Comparison of ENCODE assay signal across 32 mouse cellular contexts in the genomic region with DNA sequence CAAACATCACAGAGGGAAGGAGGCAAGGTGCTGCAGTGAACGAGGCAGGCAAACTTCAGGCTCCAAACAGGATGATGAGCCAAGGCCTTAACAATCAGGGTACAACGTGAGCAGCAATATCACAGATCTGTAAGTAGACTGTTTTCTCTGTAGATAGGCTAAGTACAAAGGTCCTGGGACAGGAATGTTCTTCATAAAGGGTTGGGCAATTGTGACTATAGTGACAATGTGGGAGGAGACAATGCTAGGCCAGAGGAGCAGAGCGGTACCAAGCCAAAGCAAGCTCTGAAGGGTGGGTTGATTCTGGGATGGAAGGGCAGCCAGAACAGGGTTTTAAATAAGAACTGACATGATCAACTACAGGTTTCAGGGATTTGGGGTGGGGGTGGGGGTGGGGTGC. TPM values are rescaled to one million over a fixed set of nuclear protein-coding genes. Genes with fewer than 3 reads are reported as not detected.
A peak's percentile ranks its signal among the peaks of the same experiment; 100 is the strongest.
DNase-seq lines count a peak whose midpoint lies in the region; ATAC-seq and TF ChIP-seq lines count a peak whose summit lies in the region.
"Had no signal": no experiment of that assay in that cellular context is flagged by ENCODE, and none has a peak within 500 bp of the region (broad histone marks: within the 10 kb centered on the region; RNA-seq: fewer than 3 reads in every experiment).

No protein-coding gene starts in this region.

- H3K27ac ChIP-seq in hindbrain, embryonic 14.5 days, result no peak overlapping the region
- H3K27ac ChIP-seq in hindbrain, embryonic 10.5 days, result no peak overlapping the region; the same call in 1 of the 2 replicates
- no peak overlapping the region for H3K27ac ChIP-seq in lung, postnatal 0 days (ENCODE audit: low read length)
- no peak overlapping the region for H3K27ac ChIP-seq in ES-E14 (ENCODE audit: insufficient read depth, low read depth, low read length, poor library complexity, severe bottlenecking)
- peak overlapping the region; percentile 83 for H3K27ac ChIP-seq in liver, postnatal 0 days (ENCODE audit: low read depth)
- H3K27ac ChIP-seq in gastrocnemius, adult 2 months, result no peak overlapping the region
- H3K27ac ChIP-seq: embryonic facial prominence, embryonic 10.5 days; kidney, embryonic 15.5 days; neural tube, embryonic 12.5 days had no signal

- no peaks in the 10 kb centered on the region for H3K4me1 ChIP-seq in hindbrain, embryonic 14.5 days (replicated peaks; ENCODE audit: control insufficient read depth, insufficient read depth, low read length)
- H3K4me1 ChIP-seq in hindbrain, embryonic 10.5 days (replicated peaks), result peaks cover 27% of the 10 kb centered on the region
- H3K4me1 ChIP-seq in lung, postnatal 0 days (ENCODE audit: insufficient read depth, low read depth, low read length), result peaks cover 5% of the 10 kb centered on the region; the same call in 1 of the 2 replicates
- H3K4me1 ChIP-seq in ES-E14 (ENCODE audit: control insufficient read depth in 2 of 2, insufficient read depth in 2 of 2, low read length in 2 of 2, poor library complexity in 1 of 2), result no peaks in the 10 kb centered on the region; a peak in 1 of 4 replicates
- peaks cover 23% of the 10 kb centered on the region for H3K4me1 ChIP-seq in liver, postnatal 0 days (ENCODE audit: insufficient read depth)
- H3K4me1 ChIP-seq: neural tube, embryonic 12.5 days had no signal

- no peaks in the 10 kb centered on the region for H3K36me3 ChIP-seq in hindbrain, embryonic 14.5 days (replicated peaks; ENCODE audit: control insufficient read depth, insufficient read depth)
- H3K36me3 ChIP-seq in hindbrain, embryonic 10.5 days, result no peaks in the 10 kb centered on the region
- no peaks in the 10 kb centered on the region for H3K36me3 ChIP-seq in lung, postnatal 0 days (ENCODE audit: insufficient read depth, low read length)
- no peaks in the 10 kb centered on the region for H3K36me3 ChIP-seq in ES-E14 (ENCODE audit: control insufficient read depth, insufficient read depth, low read length, poor library complexity, severe bottlenecking)
- no peaks in the 10 kb centered on the region for H3K36me3 ChIP-seq in liver, postnatal 0 days (replicated peaks; ENCODE audit: insufficient read depth, low read length)
- H3K36me3 ChIP-seq: embryonic facial prominence, embryonic 10.5 days; heart, embryonic 12.5 days; kidney, embryonic 15.5 days; neural tube, embryonic 12.5 days had no signal

- no peak for TF ChIP-seq EP300 in lung, postnatal 0 days (IDR thresholded peaks at IDR 0.05)
- no peak; the same call in 1 of the 2 replicates for TF ChIP-seq EP300 in liver, postnatal 0 days (IDR thresholded peaks at IDR 0.05; ENCODE audit: low read depth)

- TF ChIP-seq CTCF in lung, postnatal 0 days (IDR thresholded peaks at IDR 0.05), result no peak
- TF ChIP-seq CTCF in liver, postnatal 0 days (IDR thresholded peaks at IDR 0.05; ENCODE audit: low read depth), result no peak
- TF ChIP-seq CTCF in gastrocnemius, adult 2 months (IDR thresholded peaks at IDR 0.05), result no peak

- WGBS in hindbrain, embryonic 14.5 days, result 80% methylated on average over 3 of the region's 3 CpGs
- 86% methylated on average over 3 of the region's 3 CpGs for WGBS in hindbrain, embryonic 10.5 days
- WGBS in lung, postnatal 0 days, result 55% methylated on average over 3 of the region's 3 CpGs
- 59% methylated on average over 3 of the region's 3 CpGs for WGBS in liver, postnatal 0 days (ENCODE audit: insufficient replicate concordance)

- no peak overlapping the region for H3K9ac ChIP-seq in hindbrain, embryonic 14.5 days
- no peak overlapping the region for H3K9ac ChIP-seq in lung, postnatal 0 days (replicated peaks; ENCODE audit: low read depth)
- peak overlapping the region; percentile 6; the same call in 1 of the 2 replicates for H3K9ac ChIP-seq in ES-E14 (ENCODE audit: insufficient read depth, low read depth, low read length, poor library complexity, severe bottlenecking)
- H3K9ac ChIP-seq in liver, postnatal 0 days (replicated peaks), result no peak overlapping the region
- H3K9ac ChIP-seq: forebrain, postnatal 0 days; heart, embryonic 12.5 days; kidney, embryonic 15.5 days; lung, embryonic 14.5 days; neural tube, embryonic 12.5 days had no signal

- H3K9me3 ChIP-seq in hindbrain, embryonic 14.5 days (ENCODE audit: control insufficient read depth, low read length), result no peaks in the 10 kb centered on the region
- no peaks in the 10 kb centered on the region for H3K9me3 ChIP-seq in hindbrain, embryonic 10.5 days
- H3K9me3 ChIP-seq in lung, postnatal 0 days (ENCODE audit: low read length), result no peaks in the 10 kb centered on the region
- no peaks in the 10 kb centered on the region for H3K9me3 ChIP-seq in ES-E14 (ENCODE audit: control insufficient read depth, insufficient read depth, low read depth, low read length)
- H3K9me3 ChIP-seq in liver, postnatal 0 days (ENCODE audit: low read length), result no peaks in the 10 kb centered on the region
- H3K9me3 ChIP-seq: embryonic facial prominence, embryonic 10.5 days; heart, embryonic 12.5 days; kidney, embryonic 15.5 days; neural tube, embryonic 12.5 days had no signal

- peak overlapping the region; percentile 32 for H3K4me2 ChIP-seq in hindbrain, embryonic 14.5 days (replicated peaks)
- H3K4me2 ChIP-seq in lung, postnatal 0 days (replicated peaks; ENCODE audit: low read depth, low read length), result no peak overlapping the region
- H3K4me2 ChIP-seq in liver, postnatal 0 days (ENCODE audit: low read depth, low read length), result no peak overlapping the region
- H3K4me2 ChIP-seq: neural tube, embryonic 12.5 days had no signal

- no peak for DNase-seq in hindbrain, embryonic 14.5 days (ENCODE audit: low spot score)
- no peak for DNase-seq in hindbrain, embryonic 10.5 days (ENCODE audit: low spot score)
- DNase-seq in lung, postnatal 0 days (ENCODE audit: low spot score), result peak; percentile 50
- DNase-seq in lung, postnatal 14 days, result no peak
- no peak for DNase-seq in ES-E14 (ENCODE audit: low read depth, low spot score)
- DNase-seq in liver, postnatal 0 days, result no peak
- no peak for DNase-seq in frontal cortex, postnatal 14 days (ENCODE audit: low spot score in 2 of 2)
- DNase-seq in gastrocnemius, adult 2 months, result no peak
- DNase-seq: adrenal gland, adult 2 months; forebrain, postnatal 0 days; heart, postnatal 10 days; kidney, adult 11 months; kidney, postnatal 36 days; layer of hippocampus, postnatal 36 days; lung, embryonic 14.5 days; lung, postnatal 4 days; right cerebral cortex, adult 18-20 months; right cerebral cortex, postnatal 4 days; thymus, adult 2 months; thymus, postnatal 4 days had no signal

- in situ Hi-C loops in ES-E14 (cut with MboI; ENCODE audit: low sequenced_read_pairs in 2 of 2, unreplicated experiment in 2 of 2), result no loop called here

- ATAC-seq in hindbrain, embryonic 14.5 days (ENCODE audit: low FRiP score), result no peak
- ATAC-seq in lung, postnatal 0 days, result 0 out of 2 replicates have a peak, but pooled peaks have one; percentile 16
- peak; percentile 53 for ATAC-seq in liver, postnatal 0 days

- intact Hi-C loops in gastrocnemius, adult 2 months (cut with DNase I), result no loop called here

- H3K4me3 ChIP-seq in hindbrain, embryonic 14.5 days (replicated peaks; ENCODE audit: low read length), result no peak overlapping the region
- no peak overlapping the region for H3K4me3 ChIP-seq in hindbrain, embryonic 10.5 days
- H3K4me3 ChIP-seq in lung, postnatal 0 days (ENCODE audit: low read depth, low read length), result no peak overlapping the region
- H3K4me3 ChIP-seq in ES-E14 (ENCODE audit: insufficient read depth in 1 of 2, low read depth in 1 of 2, low read length in 2 of 2, poor library complexity in 1 of 2, severe bottlenecking in 1 of 2), result no peak overlapping the region; a peak in 2 of 4 replicates
- H3K4me3 ChIP-seq in liver, postnatal 0 days (ENCODE audit: low read depth, low read length), result no peak overlapping the region
- no peak overlapping the region for H3K4me3 ChIP-seq in gastrocnemius, adult 2 months
- H3K4me3 ChIP-seq: embryonic facial prominence, embryonic 10.5 days; heart, embryonic 12.5 days; kidney, embryonic 15.5 days; neural tube, embryonic 12.5 days had no signal

- H3K27me3 ChIP-seq in hindbrain, embryonic 14.5 days (ENCODE audit: control insufficient read depth, insufficient read depth, low read length), result no peaks in the 10 kb centered on the region
- H3K27me3 ChIP-seq in hindbrain, embryonic 10.5 days (ENCODE audit: insufficient read depth, poor library complexity, severe bottlenecking), result no peaks in the 10 kb centered on the region
- H3K27me3 ChIP-seq in lung, postnatal 0 days (replicated peaks; ENCODE audit: insufficient read depth, low read length), result no peaks in the 10 kb centered on the region
- no peaks in the 10 kb centered on the region for H3K27me3 ChIP-seq in liver, postnatal 0 days (ENCODE audit: insufficient read depth, low read length)
- H3K27me3 ChIP-seq: heart, embryonic 12.5 days; kidney, embryonic 15.5 days; neural tube, embryonic 12.5 days had no signal

TF ChIP-seq in ES-E14, 5 proteins besides CTCF, POLR2A, EP300 and RAD21 (continues in another document):
- TF ChIP-seq CHD2 (IDR thresholded peaks at IDR 0.05; ENCODE audit: low read depth, low read length) (no peak), MAFK (IDR thresholded peaks at IDR 0.05; ENCODE audit: insufficient read depth, low read depth, low read length) (no peak), ZC3H11A (IDR thresholded peaks at IDR 0.05; ENCODE audit: borderline replicate concordance, low read depth, low read length) (no peak)

RNA-seq across cellular contexts. Expression of a gene that starts 3.1 kb away (rescaled TPM):
- 0.16 and 0.31 TPM in 2 replicates for polyA plus RNA-seq in hindbrain, embryonic 14.5 days (2014; fragmentation: Nextera tagmentation; extraction: Ambion mirVana)
- polyA plus RNA-seq in hindbrain, embryonic 10.5 days (2016; fragmentation: Nextera tagmentation; extraction: Ambion mirVana), result not detected in 2 replicates
- 5.6 and 7.1 TPM in 2 replicates for polyA plus RNA-seq in lung, postnatal 0 days (2015; fragmentation: Nextera tagmentation; extraction: Ambion mirVana)
- not detected in 2 replicates for total RNA-seq in ES-E14 (2012; rRNA removed)
- polyA plus RNA-seq in liver, postnatal 0 days (2015; fragmentation: Nextera tagmentation; extraction: Ambion mirVana), result 0.49 and 0.76 TPM in 2 replicates
- not detected for total RNA-seq in gastrocnemius, adult 2 months (2021)
- total RNA-seq: adrenal gland, adult 2 months; adrenal gland, postnatal 4 days; forebrain, postnatal 0 days; gastrocnemius, adult 18-20 months; megakaryocyte-erythroid progenitor cell, adult 5-6 weeks; MEL had no signal
- polyA plus RNA-seq: adrenal gland, adult 2 months; forebrain, postnatal 0 days; gonadal fat pad, adult 2 months; hindbrain, embryonic 11.5 days; kidney, embryonic 15.5 days; limb, embryonic 14.5 days; stomach, embryonic 16.5 days had no signal

RNA-seq across cellular contexts. Expression of a gene that starts 15.8 kb away (rescaled TPM):
- 5.6 and 9.6 TPM in 2 replicates for polyA plus RNA-seq in hindbrain, embryonic 14.5 days (2014; fragmentation: Nextera tagmentation; extraction: Ambion mirVana)
- polyA plus RNA-seq in hindbrain, embryonic 10.5 days (2016; fragmentation: Nextera tagmentation; extraction: Ambion mirVana), result 75.8 and 89.8 TPM in 2 replicates
- polyA plus RNA-seq in lung, postnatal 0 days (2015; fragmentation: Nextera tagmentation; extraction: Ambion mirVana), result 2.3 and 3.7 TPM in 2 replicates
- total RNA-seq in ES-E14 (2012; rRNA removed), result 172 and 284 TPM in 2 replicates
- 5.6 and 7.8 TPM in 2 replicates for polyA plus RNA-seq in liver, postnatal 0 days (2015; fragmentation: Nextera tagmentation; extraction: Ambion mirVana)
- not detected for total RNA-seq in gastrocnemius, adult 2 months (2021)
- total RNA-seq: gastrocnemius, adult 18-20 months had no signal

RNA-seq across cellular contexts. Expression of a gene that starts 47.5 kb away (rescaled TPM):
- polyA plus RNA-seq in hindbrain, embryonic 14.5 days (2014; fragmentation: Nextera tagmentation; extraction: Ambion mirVana), result 39.4 and 49.7 TPM in 2 replicates
- 58.1 and 79.1 TPM in 2 replicates for polyA plus RNA-seq in hindbrain, embryonic 10.5 days (2016; fragmentation: Nextera tagmentation; extraction: Ambion mirVana)
- 3.4 and 3.8 TPM in 2 replicates for polyA plus RNA-seq in lung, postnatal 0 days (2015; fragmentation: Nextera tagmentation; extraction: Ambion mirVana)
- total RNA-seq in ES-E14 (2012; rRNA removed), result 7.9 and 15.6 TPM in 2 replicates
- polyA plus RNA-seq in liver, postnatal 0 days (2015; fragmentation: Nextera tagmentation; extraction: Ambion mirVana), result 0.18 and 0.30 TPM in 2 replicates
- total RNA-seq in gastrocnemius, adult 2 months (2021), result 1 to 10 TPM; 6.4 to 8.8 TPM
- total RNA-seq: MEL had no signal
